Mouse (Mus musculus) liver, postnatal 0 days (tissue): ENCODE measurements at regions not wholly inside any gene's neighbourhood (a gene's known extent, or its start where the extent isn't known, plus 50 kb on each side); places are given as distances from the start of the nearest gene placed in this dataset.

Source experiments
- CTCF ChIP-seq: sonication (generic); IDR thresholded peaks from 2 replicates; pipeline ENCODE4 v1.5.1; 2016; ENCODE audit warnings: antibody characterized with exemption, low read depth
- EP300 ChIP-seq: IDR thresholded peaks from 2 replicates; pipeline ENCODE4 v1.6.1; 2016; ENCODE audit warnings: antibody characterized with exemption, low read depth, mild to moderate bottlenecking

DNA sequence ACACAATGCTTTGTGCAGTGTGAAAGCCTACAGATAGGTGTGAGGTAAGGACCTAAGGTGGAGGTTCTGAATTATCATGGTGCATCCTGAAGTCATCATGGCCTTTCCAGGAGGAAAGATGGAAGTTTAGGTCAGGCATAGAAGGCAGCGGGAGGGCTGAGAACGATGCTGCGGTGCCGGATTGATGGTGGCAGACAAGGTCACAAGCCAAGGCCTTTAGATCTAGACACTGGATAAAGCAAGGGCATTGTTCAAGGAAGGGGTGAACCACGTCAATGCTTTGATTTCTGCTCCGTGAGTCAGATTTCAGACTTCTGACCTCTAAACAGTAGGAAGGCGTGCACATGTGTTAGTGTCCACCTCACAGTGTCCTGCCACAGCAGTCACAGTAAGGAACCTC, 365.5 kb upstream of the Fam19a5 start:
- no peak for TF ChIP-seq CTCF
- TF ChIP-seq EP300 = no peak
